Mouse (Mus musculus) left cerebral cortex, postnatal 14 days (tissue): ENCODE data around the gene Pm20d2. TPM values are rescaled to one million over a fixed set of nuclear protein-coding genes. Genes with fewer than 3 reads are reported as not detected.

Experiments used
- DNase-seq, 2 experiments: peaks; one replicate each; pipeline ENCODE4 v3.0.0; 2021 to 2022; ENCODE audit warnings: low spot score in 2 of 2, mixed read lengths in 1 of 2
- intact Hi-C: fragments of 180-260 bp; cut with DNase I; formaldehyde crosslinking; loops from one replicate; pipeline ENCODE4 v1.15.1; 2025
- total RNA-seq, 2 experiments: library from RNA; stranded (reverse); gene quantifications; 2 replicates each; pipeline ENCODE4 v1.2.3; 2021

Pm20d2 gene
- total RNA-seq, 2 experiments from 2014 or later: 6.3 to 7.1 TPM

DNA sequence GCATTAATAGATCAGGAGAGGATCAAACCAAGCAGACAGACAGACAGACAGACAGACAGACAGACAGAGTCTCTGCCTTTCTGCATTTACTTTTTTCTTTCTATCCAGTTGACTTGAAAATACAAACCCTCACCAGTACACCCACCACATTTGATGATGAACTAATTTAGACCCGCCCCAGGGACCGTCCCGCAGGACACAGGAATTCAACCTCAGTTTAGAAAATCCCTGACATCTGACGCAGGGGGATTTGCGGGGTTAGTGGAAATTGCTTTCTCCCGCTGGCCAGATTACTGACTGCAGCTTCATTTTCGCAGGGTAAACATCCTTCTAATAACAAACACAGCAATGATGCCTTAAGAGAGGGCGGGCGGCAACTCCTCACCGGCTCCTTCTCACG, 57.3 kb downstream of the Pm20d2 start, which contains the start of gene Gabrr1:
Gene Gabrr1 (plus strand): TSS at position 301 of the 400 bp plus-strand sequence.
- DNase-seq: no peak
- intact Hi-C loops: loop anchor here (5.0 kb wide), 1 partner anchor 55 kb away; the partner anchor contains the start of gene Pm20d2

DNA sequence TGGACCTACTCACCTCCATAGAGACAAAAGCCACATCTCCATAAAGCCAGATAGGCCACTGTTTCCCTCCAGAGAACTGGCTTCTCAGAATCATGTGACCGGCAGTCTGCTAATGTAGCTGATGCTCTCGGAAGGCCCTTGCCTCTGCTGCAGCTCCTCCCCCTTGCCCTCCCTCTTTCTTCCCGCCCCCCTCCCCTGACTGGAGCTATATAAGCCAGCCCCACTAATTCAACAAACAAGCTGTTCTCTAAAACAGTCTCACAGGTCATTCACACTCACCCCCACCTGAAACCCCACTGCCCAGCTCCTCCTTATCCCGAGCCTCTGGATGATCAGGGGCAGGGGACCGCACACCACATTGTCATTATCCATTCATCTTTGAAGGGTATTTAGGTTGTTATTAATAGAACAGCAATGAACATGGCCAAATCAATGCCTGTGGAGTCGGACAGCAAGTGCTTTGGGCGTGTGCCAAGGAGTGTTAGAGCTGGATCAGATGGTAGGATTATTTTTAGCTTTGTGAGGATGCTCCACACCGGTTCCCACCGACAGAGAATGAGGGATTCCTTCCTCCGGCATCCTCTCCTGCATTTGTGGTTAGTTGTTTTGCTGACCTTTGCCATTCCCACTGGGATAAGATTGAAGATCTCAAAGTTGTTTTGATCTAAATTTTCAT, 64.0 kb downstream of the Pm20d2 start:
- DNase-seq: peak; percentile 16 to 30
- intact Hi-C loops: loop anchor here (1.0 to 5.0 kb wide), 2 partner anchors 77 to 167 kb away; no protein-coding TSS in a partner anchor

GRCm38 (mm10) chr4:33124493-33124892, 65.0 kb downstream of the Pm20d2 start:
- intact Hi-C loops: no loop called here
- DNase-seq: peak; percentile 49 to 63

Other genes with a start within 250 kb of the Pm20d2 start
- gene Ankrd6, start 238.9 kb downstream of the Pm20d2 start, total RNA-seq: 10 to 100 TPM; 36.1 to 38.9 TPM
- gene Rragd, start 206.7 kb downstream of the Pm20d2 start, total RNA-seq: 10 to 100 TPM; 65.9 to 78.5 TPM
- gene Ube2j1, start 158.3 kb downstream of the Pm20d2 start, total RNA-seq: 100 to 1,000 TPM; 109 to 118 TPM
- gene Gabrr2, start 126.7 kb downstream of the Pm20d2 start, total RNA-seq: under 1 TPM in 1 of 2 experiments, not detected in 1; 0.49 TPM
- gene Gabrr1, start 57.2 kb downstream of the Pm20d2 start, total RNA-seq: not detected
- 10 to 100 TPM; 27.5 to 31.7 TPM for gene Srsf12, start 19.3 kb upstream of the Pm20d2 start, total RNA-seq
- gene Pnrc1, start 100.4 kb upstream of the Pm20d2 start, total RNA-seq: 100 to 1,000 TPM; 115 to 122 TPM
- 10 to 100 TPM; 19.2 to 22.0 TPM for gene Rngtt, start 120.6 kb upstream of the Pm20d2 start, total RNA-seq